Mouse (Mus musculus) myocyte (in vitro differentiated cells): ENCODE data around the gene Gm11146. TPM values are rescaled to one million over a fixed set of nuclear protein-coding genes. Genes with fewer than 3 reads are reported as not detected.

Experiments used
- H3K27me3 ChIP-seq: one replicate; pipeline ENCODE4 v1.6.1; 2011; ENCODE audit not compliant: control insufficient read depth, insufficient read depth, insufficient read length
- H3K36me3 ChIP-seq: one replicate; pipeline ENCODE4 v1.6.1; 2011; ENCODE audit not compliant: control insufficient read depth, insufficient read depth
- H3K4me2 ChIP-seq: one replicate; pipeline ENCODE4 v1.6.1; 2011; ENCODE audit warnings: low read depth, control low read depth
- H3K4me3 ChIP-seq: one replicate; pipeline ENCODE4 v1.5.1; 2011; ENCODE audit warnings: mild to moderate bottlenecking, control low read depth, moderate library complexity
- H3K79me2 ChIP-seq: one replicate; pipeline ENCODE4 v1.6.1; 2011; ENCODE audit not compliant: control insufficient read depth, insufficient read depth
- H3ac ChIP-seq: one replicate; pipeline ENCODE4 v1.6.1; 2011; ENCODE audit not compliant: control insufficient read depth, insufficient read length
- CEBPB ChIP-seq: IDR thresholded peaks from 2 replicates; pipeline ENCODE4 v1.6.1; 2011; ENCODE audit warnings: mild to moderate bottlenecking, moderate library complexity; ENCODE audit not compliant: poor library complexity, insufficient read depth, severe bottlenecking
- E2F4 ChIP-seq: IDR thresholded peaks from one replicate; pipeline ENCODE4 v1.6.1; 2011; ENCODE audit warnings: mild to moderate bottlenecking, control low read depth, moderate library complexity; ENCODE audit not compliant: insufficient read depth
- MAX ChIP-seq: IDR thresholded peaks from one replicate; pipeline ENCODE4 v1.6.1; 2011; ENCODE audit warnings: low read depth, mild to moderate bottlenecking, control low read depth
- MYOD1 ChIP-seq, 3 experiments: IDR thresholded peaks; one replicate each; pipeline ENCODE4 v1.6.1; 2011; ENCODE audit warnings: control low read depth in 2 of 3, low read depth in 2 of 3, mild to moderate bottlenecking in 2 of 3, moderate library complexity in 1 of 3; ENCODE audit not compliant: insufficient read length in 2 of 3, control insufficient read depth in 1 of 3
- MYOG ChIP-seq, 3 experiments: IDR thresholded peaks; one replicate each; pipeline ENCODE4 v1.6.1; 2011; ENCODE audit warnings: control low read depth in 2 of 3, low read depth in 2 of 3, mild to moderate bottlenecking in 2 of 3; ENCODE audit not compliant: insufficient read length in 2 of 3, control insufficient read depth in 1 of 3, insufficient read depth in 1 of 3
- POLR2A ChIP-seq: IDR thresholded peaks from one replicate; pipeline ENCODE4 v1.6.1; 2011; ENCODE audit warnings: low read depth, mild to moderate bottlenecking, control low read depth, moderate library complexity; ENCODE audit not compliant: insufficient read length
- POLR2AphosphoS2 ChIP-seq: IDR thresholded peaks from one replicate; pipeline ENCODE4 v1.6.1; 2011; ENCODE audit warnings: low read depth, control low read depth; ENCODE audit not compliant: insufficient read length
- REST ChIP-seq: IDR thresholded peaks from one replicate; pipeline ENCODE4 v1.6.1; 2011; ENCODE audit warnings: mild to moderate bottlenecking, control low read depth, moderate library complexity; ENCODE audit not compliant: insufficient read depth, insufficient read length
- SRF ChIP-seq: IDR thresholded peaks from one replicate; pipeline ENCODE4 v1.6.1; 2011; ENCODE audit warnings: low read depth; ENCODE audit not compliant: control insufficient read depth, insufficient read length
- TCF12 ChIP-seq: IDR thresholded peaks from one replicate; pipeline ENCODE4 v1.6.1; 2011; ENCODE audit warnings: mild to moderate bottlenecking, control low read depth; ENCODE audit not compliant: poor library complexity, insufficient read depth, severe bottlenecking
- TCF3 ChIP-seq: IDR thresholded peaks from one replicate; pipeline ENCODE4 v1.6.1; 2011; ENCODE audit warnings: low read depth, control low read depth; ENCODE audit not compliant: insufficient read length
- USF1 ChIP-seq: IDR thresholded peaks from one replicate; pipeline ENCODE4 v1.6.1; 2011; ENCODE audit warnings: low read depth, mild to moderate bottlenecking, control low read depth, moderate library complexity
- polyA plus RNA-seq: library from polyadenylated mRNA; unstranded; fragments of >200 nt; fragmentation: generic; extraction: Trizol; gene quantifications from one replicate; pipeline ENCODE4 v1.2.1, GENCODE M21; 2012; ENCODE audit warnings: missing spikeins

Gene Gm11146
- polyA plus RNA-seq, 1 experiment, result not detected

GRCm38 (mm10) chr16:77643871-77644720 is 42.2 kb upstream of the Gm11146 start:
- no peak overlapping the region for H3ac ChIP-seq
- H3K79me2 ChIP-seq, result no peaks in the 10 kb centered on the region
- no peaks in the 10 kb centered on the region for H3K36me3 ChIP-seq

GRCm38 (mm10) chr16:77643036-77643870 is 41.4 kb upstream of the Gm11146 start:
- Histone ChIP-seq H3ac (no peak overlapping the region), H3K4me2 (peak overlapping the region; percentile 88), H3K36me3 (no peaks in the 10 kb centered on the region), H3K27me3 (no peaks in the 10 kb centered on the region), H3K4me3 (peak overlapping the region; percentile 40), H3K79me2 (no peaks in the 10 kb centered on the region)
- TF ChIP-seq MAX, result no peak
- TF ChIP-seq POLR2A, result no peak
- TF ChIP-seq CEBPB, result 0 out of 2 replicates have a peak, but pooled peaks have one; percentile 17

More at GRCm38 (mm10) chr16:77643871-77644720, 42.2 kb upstream of the Gm11146 start:
- TF ChIP-seq MYOD1 (IDR thresholded peaks at IDR 0.05; ENCODE audit: control insufficient read depth in 1 of 3, insufficient read length in 2 of 3, low read depth in 2 of 3) (peak in 1 of 3 experiments; percentile 34), REST (no peak), POLR2A (peak; percentile 52), USF1 (peak; percentile 88), E2F4 (no peak)
- H3K4me2 ChIP-seq, result peak overlapping the region; percentile 88
- peak overlapping the region; percentile 40 for H3K4me3 ChIP-seq
- H3K27me3 ChIP-seq, result no peaks in the 10 kb centered on the region

DNA sequence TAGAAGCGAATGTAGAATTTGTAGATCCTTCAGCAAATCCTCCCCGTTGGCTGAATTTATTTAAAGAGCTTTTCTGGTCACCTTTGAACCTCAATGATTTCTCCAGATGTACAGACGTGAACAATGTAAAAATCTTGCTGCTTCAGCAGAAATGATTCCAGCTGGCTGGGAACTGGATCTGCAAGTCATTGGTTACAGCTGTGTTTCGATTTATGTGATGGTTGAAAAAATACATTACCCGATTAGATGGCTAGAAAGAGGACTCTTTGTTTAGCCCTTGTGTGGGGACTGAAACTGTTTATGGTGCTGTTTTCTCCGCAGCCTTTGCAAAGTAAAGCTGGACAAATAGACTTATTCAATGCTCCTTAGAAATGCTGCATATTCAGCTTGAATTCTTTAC is 34.6 kb upstream of the Gm11146 start:
- Histone ChIP-seq H3K27me3 (no peaks in the 10 kb centered on the region), H3K36me3 (no peaks in the 10 kb centered on the region), H3ac (no peak overlapping the region), H3K4me2 (no peak overlapping the region), H3K79me2 (no peaks in the 10 kb centered on the region), H3K4me3 (no peak overlapping the region)
- TF ChIP-seq REST (no peak), MAX (no peak), MYOG (IDR thresholded peaks at IDR 0.05; ENCODE audit: control insufficient read depth in 1 of 3, insufficient read depth in 1 of 3, insufficient read length in 2 of 3, low read depth in 2 of 3) (no peak), TCF3 (no peak), MYOD1 (IDR thresholded peaks at IDR 0.05; ENCODE audit: control insufficient read depth in 1 of 3, insufficient read length in 2 of 3, low read depth in 2 of 3) (no peak), SRF (no peak), POLR2AphosphoS2 (no peak), TCF12 (no peak), CEBPB (no peak), USF1 (no peak), POLR2A (no peak), E2F4 (no peak)

- no peak overlapping the region for H3ac ChIP-seq
- H3K36me3 ChIP-seq, result no peaks in the 10 kb centered on the region
- H3K4me2 ChIP-seq, result no peak overlapping the region
- TF ChIP-seq E2F4, result no peak
- no peak for TF ChIP-seq MAX
- no peak for TF ChIP-seq USF1
- TF ChIP-seq MYOG (IDR thresholded peaks at IDR 0.05; ENCODE audit: control insufficient read depth in 1 of 3, insufficient read depth in 1 of 3, insufficient read length in 2 of 3, low read depth in 2 of 3), result no peak
- TF ChIP-seq POLR2AphosphoS2, result no peak
- no peak for TF ChIP-seq MYOD1 (IDR thresholded peaks at IDR 0.05; ENCODE audit: control insufficient read depth in 1 of 3, insufficient read length in 2 of 3, low read depth in 2 of 3)
- no peak for TF ChIP-seq SRF
- no peak for TF ChIP-seq TCF3
- no peak for TF ChIP-seq TCF12
- TF ChIP-seq POLR2A, result no peak
- no peak for TF ChIP-seq CEBPB
- TF ChIP-seq REST, result no peak
- H3K79me2 ChIP-seq, result no peaks in the 10 kb centered on the region
- H3K4me3 ChIP-seq, result no peak overlapping the region
- no peaks in the 10 kb centered on the region for H3K27me3 ChIP-seq
These were observed 30.5 kb upstream of the Gm11146 start for GRCm38 (mm10) chr16:77632315-77632881.
